1 mouse cellular context compared by ENCODE assay signal in the genomic region with DNA sequence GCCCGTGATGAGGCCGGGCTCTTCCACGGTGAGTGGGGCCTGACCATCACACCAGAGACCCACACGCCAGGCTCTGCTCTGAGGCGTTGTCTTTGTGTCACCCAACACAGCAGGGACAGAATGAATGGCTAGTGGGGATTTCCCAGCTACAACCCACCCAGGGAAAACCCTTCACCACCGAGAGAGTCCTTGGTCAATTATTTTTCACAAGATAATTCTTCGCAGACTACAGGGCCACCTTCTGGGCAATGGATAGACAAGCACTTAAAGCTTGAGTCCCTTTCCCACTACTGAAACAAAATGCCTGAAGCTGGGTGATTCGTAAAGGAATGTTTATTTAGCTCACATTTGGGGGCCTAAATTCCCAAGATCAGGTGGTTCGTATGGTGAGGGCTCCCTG.
TF ChIP-seq lines count a peak whose summit lies in the region.

No protein-coding gene starts in this region.

TF ChIP-seq in MEL, 35 proteins besides CTCF, POLR2A, EP300 and RAD21 (continued from another document):
- TF ChIP-seq NRF1 (IDR thresholded peaks at IDR 0.05; ENCODE audit: insufficient read depth, low read depth, low read length, poor library complexity, severe bottlenecking), result no peak
- TF ChIP-seq ZMIZ1 (IDR thresholded peaks at IDR 0.05; ENCODE audit: low read depth, low read length), result no peak
- no peak for TF ChIP-seq BHLHE40 (IDR thresholded peaks at IDR 0.05; ENCODE audit: borderline replicate concordance, low read depth, low read length)
- no peak for TF ChIP-seq UBTF (IDR thresholded peaks at IDR 0.05; ENCODE audit: borderline replicate concordance, insufficient read depth, low read depth, low read length)
- no peak for TF ChIP-seq MAZ (IDR thresholded peaks at IDR 0.05; ENCODE audit: low read depth, low read length)
- no peak for TF ChIP-seq GATA1 (IDR thresholded peaks at IDR 0.05; ENCODE audit: low read depth, low read length)
- TF ChIP-seq MYB (IDR thresholded peaks at IDR 0.05; ENCODE audit: low read depth, low read length), result no peak
- no peak for TF ChIP-seq USF1 (IDR thresholded peaks at IDR 0.05; ENCODE audit: low read depth, low read length)
- TF ChIP-seq HCFC1 (IDR thresholded peaks at IDR 0.05; ENCODE audit: low read depth, low read length), result no peak
- no peak for TF ChIP-seq JUND (IDR thresholded peaks at IDR 0.05; ENCODE audit: low read depth, low read length)
- TF ChIP-seq MYC (IDR thresholded peaks at IDR 0.05; ENCODE audit: low read depth, low read length), result no peak
- no peak for TF ChIP-seq ZC3H11A (IDR thresholded peaks at IDR 0.05; ENCODE audit: low read depth, low read length)
- TF ChIP-seq MXI1 (IDR thresholded peaks at IDR 0.05; ENCODE audit: low read depth, low read length), result no peak
